Mouse (Mus musculus): ENCODE data around the gene Ttc9c. TPM values are rescaled to one million over a fixed set of nuclear protein-coding genes. Genes with fewer than 3 reads are reported as not detected.

The Ttc9c gene
- polyA plus RNA-seq, 1 experiment from 2014 or later = 49.3 TPM

GRCm38 (mm10) chr19:8821146-8821545, 2.0 kb upstream of the Ttc9c start:
- 0% methylated on average over 7 of the region's 7 CpGs for WGBS
- Histone ChIP-seq H3K27me3 (replicated peaks) (no peaks in the 10 kb centered on the region), H3K4me3 (replicated peaks) (peak overlapping the region; percentile 98), H3K36me3 (peaks cover 12% of the 10 kb centered on the region), H3K4me2 (replicated peaks) (peak overlapping the region; percentile 80), H3K9me3 (no peaks in the 10 kb centered on the region), H3K27ac (peak overlapping the region; percentile 100), H3K4me1 (replicated peaks) (peaks cover 19% of the 10 kb centered on the region), H3K9ac (peak overlapping the region; percentile 98)
- ATAC-seq = no peak

GRCm38 (mm10) chr19:8820424-8820956, 1.4 kb upstream of the Ttc9c start:
- WGBS = 0% methylated on average over 48 of the region's 48 CpGs
- Histone ChIP-seq H3K36me3 (peaks cover 16% of the 10 kb centered on the region), H3K4me1 (replicated peaks) (peaks cover 21% of the 10 kb centered on the region), H3K4me3 (replicated peaks) (peak overlapping the region; percentile 98), H3K27ac (peak overlapping the region; percentile 100), H3K4me2 (replicated peaks) (peak overlapping the region; percentile 80), H3K27me3 (replicated peaks) (no peaks in the 10 kb centered on the region), H3K9me3 (no peaks in the 10 kb centered on the region), H3K9ac (peak overlapping the region; percentile 98)
- peak; percentile 26 for ATAC-seq

GRCm38 (mm10) chr19:8819596-8820423, 677 bp upstream of the Ttc9c start, which contains the start of gene Hnrnpul2:
Gene Hnrnpul2, plus strand, starts transcription at chr19:8820010.
- H3K27ac ChIP-seq = peak within 1 kb of the TSS; percentile 100
- peak within 1 kb of the TSS; percentile 80 for H3K4me2 ChIP-seq (replicated peaks)
- peak within 1 kb of the TSS; percentile 98 for H3K9ac ChIP-seq
- WGBS = under 1% methylated on average over 81 of the region's 83 CpGs
- peak; percentile 95 for ATAC-seq
- peaks cover 21% of the 10 kb centered on the region for H3K4me1 ChIP-seq (replicated peaks)
- H3K27me3 ChIP-seq (replicated peaks) = no peaks in the 10 kb centered on the region
- no peaks in the 10 kb centered on the region for H3K9me3 ChIP-seq
- H3K4me3 ChIP-seq (replicated peaks) = peak within 1 kb of the TSS; percentile 98
- H3K36me3 ChIP-seq = peaks cover 14% of the 10 kb centered on the region

GRCm38 (mm10) chr19:8818301-8818798, 783 bp downstream of the Ttc9c start:
- peak overlapping the region; percentile 98 for H3K4me3 ChIP-seq (replicated peaks)
- ATAC-seq = no peak
- peaks cover 21% of the 10 kb centered on the region for H3K4me1 ChIP-seq (replicated peaks)
- H3K9me3 ChIP-seq = no peaks in the 10 kb centered on the region
- peaks cover 12% of the 10 kb centered on the region for H3K36me3 ChIP-seq
- 21% methylated on average over 14 of the region's 14 CpGs for WGBS
- H3K27me3 ChIP-seq (replicated peaks) = no peaks in the 10 kb centered on the region
- peak overlapping the region; percentile 80 for H3K4me2 ChIP-seq (replicated peaks)
- H3K9ac ChIP-seq = peak overlapping the region; percentile 68
- peak overlapping the region; percentile 100 for H3K27ac ChIP-seq

GRCm38 (mm10) chr19:8817001-8817400, 2.1 kb downstream of the Ttc9c start:
- ATAC-seq = no peak
- Histone ChIP-seq H3K4me1 (replicated peaks) (peaks cover 19% of the 10 kb centered on the region), H3K9ac (peak overlapping the region; percentile 11; the same call in 1 of the 2 replicates), H3K4me3 (replicated peaks) (no peak overlapping the region), H3K27me3 (replicated peaks) (no peaks in the 10 kb centered on the region), H3K9me3 (no peaks in the 10 kb centered on the region), H3K27ac (no peak overlapping the region), H3K4me2 (replicated peaks) (peak overlapping the region; percentile 15), H3K36me3 (peaks cover 12% of the 10 kb centered on the region)
- WGBS = 79% methylated on average over 3 of the region's 3 CpGs

- H3K27ac ChIP-seq = no peak overlapping the region
These were observed 3.3 kb downstream of the Ttc9c start for GRCm38 (mm10) chr19:8815812-8816211.

GRCm38 (mm10) chr19:8806810-8807209, 12.3 kb downstream of the Ttc9c start:
- ATAC-seq = no peak
- peaks cover 7% of the 10 kb centered on the region for H3K4me1 ChIP-seq (replicated peaks)
- WGBS = 94% methylated on average over 5 of the region's 5 CpGs
- H3K27me3 ChIP-seq (replicated peaks) = no peaks in the 10 kb centered on the region
- H3K4me3 ChIP-seq (replicated peaks) = no peak overlapping the region
- H3K4me2 ChIP-seq (replicated peaks) = no peak overlapping the region
- H3K9me3 ChIP-seq = no peaks in the 10 kb centered on the region
- no peak overlapping the region for H3K27ac ChIP-seq
- no peak overlapping the region for H3K9ac ChIP-seq
- H3K36me3 ChIP-seq = peaks cover 7% of the 10 kb centered on the region; the same call in 1 of the 2 replicates

More at GRCm38 (mm10) chr19:8815812-8816211, 3.3 kb downstream of the Ttc9c start:
- WGBS = 73% methylated on average over 11 of the region's 11 CpGs
- Histone ChIP-seq H3K4me3 (replicated peaks) (no peak overlapping the region), H3K9me3 (no peaks in the 10 kb centered on the region), H3K4me2 (replicated peaks) (no peak overlapping the region), H3K36me3 (peaks cover 18% of the 10 kb centered on the region), H3K4me1 (replicated peaks) (peaks cover 19% of the 10 kb centered on the region), H3K9ac (no peak overlapping the region; the same call in 1 of the 2 replicates), H3K27me3 (replicated peaks) (no peaks in the 10 kb centered on the region)
- no peak for ATAC-seq

GRCm38 (mm10) chr19:8803879-8804660, 15.1 kb downstream of the Ttc9c start:
- Histone ChIP-seq H3K36me3 (no peaks in the 10 kb centered on the region), H3K4me3 (replicated peaks) (no peak overlapping the region), H3K27ac (no peak overlapping the region), H3K9ac (no peak overlapping the region), H3K9me3 (no peaks in the 10 kb centered on the region), H3K4me1 (replicated peaks) (peaks cover 7% of the 10 kb centered on the region), H3K27me3 (replicated peaks) (no peaks in the 10 kb centered on the region), H3K4me2 (replicated peaks) (no peak overlapping the region)
- ATAC-seq = no peak
- WGBS = 88% methylated on average over 11 of the region's 11 CpGs

- no peak overlapping the region for H3K9ac ChIP-seq
- H3K4me2 ChIP-seq (replicated peaks) = peak overlapping the region; percentile 73
- 0 out of 2 replicates have a peak overlapping the region, but pooled peaks have one; percentile 88 for H3K27ac ChIP-seq
- H3K27me3 ChIP-seq (replicated peaks) = no peaks in the 10 kb centered on the region
- H3K4me3 ChIP-seq (replicated peaks) = peak overlapping the region; percentile 62
- no peak for ATAC-seq
- peaks cover 7% of the 10 kb centered on the region for H3K4me1 ChIP-seq (replicated peaks)
- 92% methylated on average over 9 of the region's 9 CpGs for WGBS
- H3K9me3 ChIP-seq = no peaks in the 10 kb centered on the region
- no peaks in the 10 kb centered on the region for H3K36me3 ChIP-seq
These were observed 15.8 kb downstream of the Ttc9c start for GRCm38 (mm10) chr19:8803204-8803780.

- peak within 1 kb of the TSS; percentile 73 for H3K4me2 ChIP-seq (replicated peaks)
- H3K4me1 ChIP-seq (replicated peaks) = peaks cover 11% of the 10 kb centered on the region
- peak within 1 kb of the TSS; percentile 88 for H3K27ac ChIP-seq
- WGBS = under 1% methylated on average over 30 of the region's 30 CpGs
- ATAC-seq = peak; percentile 98
- H3K9ac ChIP-seq = peak within 1 kb of the TSS; percentile 59
- no peaks in the 10 kb centered on the region for H3K27me3 ChIP-seq (replicated peaks)
- H3K4me3 ChIP-seq (replicated peaks) = peak within 1 kb of the TSS; percentile 62
- H3K9me3 ChIP-seq = no peaks in the 10 kb centered on the region
- H3K36me3 ChIP-seq = no peaks in the 10 kb centered on the region
These were observed 16.9 kb downstream of the Ttc9c start, which contains the start of gene Zbtb3 for GRCm38 (mm10) chr19:8802130-8802821. Gene Zbtb3, plus strand, starts transcription at chr19:8802555.

GRCm38 (mm10) chr19:8798947-8799315, 20.2 kb downstream of the Ttc9c start:
- H3K4me2 ChIP-seq (replicated peaks) = peak overlapping the region; percentile 83
- no peaks in the 10 kb centered on the region for H3K27me3 ChIP-seq (replicated peaks)
- H3K4me1 ChIP-seq (replicated peaks) = peaks cover 13% of the 10 kb centered on the region
- H3K27ac ChIP-seq = no peak overlapping the region
- H3K9ac ChIP-seq = no peak overlapping the region
- peaks cover 9% of the 10 kb centered on the region for H3K36me3 ChIP-seq
- no peaks in the 10 kb centered on the region for H3K9me3 ChIP-seq
- peak overlapping the region; percentile 73 for H3K4me3 ChIP-seq (replicated peaks)
- ATAC-seq = no peak
